Mouse (Mus musculus) embryonic facial prominence, embryonic 14.5 days (tissue): ENCODE results near the gene Xylt2. TPM values are rescaled to one million over a fixed set of nuclear protein-coding genes. Genes with fewer than 3 reads are reported as not detected.
A peak's percentile ranks its signal among the peaks of the same experiment; 100 is the strongest.

Experiments
- ATAC-seq: fragments of 200-750 bp; cut with Nextera tagmentation; 2 replicates; pipeline ENCODE4 v1.8.0; 2017; ENCODE audit warnings: low read depth, moderate number of reproducible peaks, moderate TSS enrichment
- DNase-seq: peaks from one replicate; pipeline ENCODE4 v3.0.0-alpha.2; 2015; ENCODE audit warnings: low spot score
- H3K27ac ChIP-seq: fragments of 300-500 bp; sonication (generic); replicated peaks from 2 replicates; pipeline ENCODE4 v1.5.1; 2014; ENCODE audit warnings: low read depth, mild to moderate bottlenecking, low read length, moderate library complexity
- H3K27me3 ChIP-seq: fragments of 300-500 bp; sonication (generic); replicated peaks from 2 replicates; pipeline ENCODE4 v1.6.1; 2014; ENCODE audit warnings: low read length; ENCODE audit not compliant: control insufficient read depth, insufficient read depth
- H3K36me3 ChIP-seq: fragments of 300-500 bp; sonication (generic); 2 replicates; pipeline ENCODE4 v1.6.1; 2014; ENCODE audit warnings: low read length, mixed read lengths; ENCODE audit not compliant: control insufficient read depth, insufficient read depth
- H3K4me1 ChIP-seq: fragments of 300-500 bp; sonication (generic); 2 replicates; pipeline ENCODE4 v1.6.1; 2014; ENCODE audit warnings: antibody characterized with exemption, low read length; ENCODE audit not compliant: control insufficient read depth, insufficient read depth
- H3K4me2 ChIP-seq: fragments of 300-500 bp; sonication (generic); 2 replicates; pipeline ENCODE4 v1.6.1; 2014; ENCODE audit warnings: low read depth, mild to moderate bottlenecking, low read length, moderate library complexity, mixed read lengths
- H3K4me3 ChIP-seq: fragments of 300-500 bp; sonication (generic); 2 replicates; pipeline ENCODE4 v1.5.1; 2014; ENCODE audit warnings: low read depth, mild to moderate bottlenecking, low read length
- H3K9ac ChIP-seq: fragments of 300-500 bp; sonication (generic); 2 replicates; pipeline ENCODE4 v1.6.1; 2014; ENCODE audit warnings: low read depth, mild to moderate bottlenecking, low read length, moderate library complexity, mixed read lengths
- H3K9me3 ChIP-seq: fragments of 300-500 bp; sonication (generic); 2 replicates; pipeline ENCODE4 v1.6.1; 2016; ENCODE audit warnings: low read length; ENCODE audit not compliant: control insufficient read depth
- WGBS: fragments of 180-500 bp; shearing (Covaris S2); extraction: QIAGEN DNeasy Blood & Tissue Kit; methylation state at CpG from one replicate; pipeline ENCODE4 v1.1.7; 2014; 5-methylcytosine and 5-hydroxymethylcytosine counted together
- polyA plus RNA-seq: library from polyadenylated mRNA; unstranded; fragments of >200 nt; fragmentation: Nextera tagmentation; extraction: Ambion mirVana; gene quantifications from 2 replicates; pipeline ENCODE4 v1.2.1, GENCODE M21; 2014

The Xylt2 gene
- polyA plus RNA-seq, 1 experiment from 2014 or later = 22.5 TPM

- Histone ChIP-seq H3K27me3 (no peaks in the 10 kb centered on the region), H3K9ac (no peak overlapping the region), H3K9me3 (no peaks in the 10 kb centered on the region), H3K27ac (no peak overlapping the region), H3K4me3 (no peak overlapping the region), H3K4me1 (no peaks in the 10 kb centered on the region), H3K36me3 (no peaks in the 10 kb centered on the region), H3K4me2 (no peak overlapping the region)
- DNase-seq = no peak
- 78% methylated on average over 6 of the region's 6 CpGs for WGBS
- ATAC-seq = no peak
These were observed 9.9 kb upstream of the Xylt2 start for GRCm38 (mm10) chr11:94687178-94687577.

DNA sequence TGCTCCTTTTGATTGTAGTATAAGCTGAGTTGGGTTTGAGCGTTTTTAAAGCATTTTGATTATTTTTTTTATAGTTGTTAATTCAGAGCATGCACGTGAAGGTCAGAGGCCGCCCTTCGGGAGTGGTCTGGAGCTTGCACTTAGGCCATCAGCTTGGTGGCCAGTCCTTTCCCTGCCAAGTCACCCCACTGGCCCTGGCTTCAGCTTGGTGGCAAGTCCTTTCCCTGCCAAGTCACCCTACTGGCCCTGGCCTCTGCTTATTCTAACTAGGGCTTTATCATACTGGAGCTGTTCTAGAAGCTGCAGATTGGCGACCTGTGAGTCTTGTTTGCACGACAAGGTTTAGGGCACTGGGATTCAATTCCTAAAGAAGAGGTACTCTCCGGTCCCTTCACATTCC lies 5.1 kb upstream of the Xylt2 start:
- H3K4me1 ChIP-seq = peaks cover 10% of the 10 kb centered on the region; the same call in 1 of the 2 replicates
- DNase-seq (no peak), ATAC-seq (no peak)
- H3K27ac ChIP-seq = no peak overlapping the region
- 75% methylated on average over 7 of the region's 7 CpGs for WGBS
- H3K36me3 ChIP-seq = no peaks in the 10 kb centered on the region
- H3K9me3 ChIP-seq = 0 out of 2 replicates have a peak, but pooled peaks cover 3% of the 10 kb centered on the region
- no peaks in the 10 kb centered on the region for H3K27me3 ChIP-seq
- no peak overlapping the region for H3K4me2 ChIP-seq
- H3K4me3 ChIP-seq = no peak overlapping the region
- no peak overlapping the region for H3K9ac ChIP-seq

DNA sequence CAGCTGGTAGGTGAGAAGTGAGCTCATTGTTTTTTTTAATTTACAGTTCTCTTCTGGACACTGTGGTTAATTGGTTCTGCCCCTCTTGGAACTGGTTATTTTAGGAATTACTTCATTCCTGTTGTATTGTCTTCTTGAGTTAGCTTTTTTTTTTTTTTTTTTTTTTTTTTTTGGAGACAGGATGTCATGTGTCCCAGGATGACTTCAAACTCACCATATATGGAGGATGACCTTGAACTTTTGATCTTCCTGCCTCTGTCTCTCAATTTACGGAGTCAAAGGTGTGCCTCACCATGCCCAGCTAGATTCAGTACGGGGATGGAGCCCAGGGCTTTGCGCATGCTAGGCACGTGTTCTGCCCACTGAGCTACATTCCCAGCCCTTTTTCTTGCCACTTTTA lies 4.3 kb upstream of the Xylt2 start:
- no peak overlapping the region for H3K4me2 ChIP-seq
- H3K27ac ChIP-seq = no peak overlapping the region
- peaks cover 10% of the 10 kb centered on the region; the same call in 1 of the 2 replicates for H3K4me1 ChIP-seq
- no peaks in the 10 kb centered on the region for H3K27me3 ChIP-seq
- H3K36me3 ChIP-seq = no peaks in the 10 kb centered on the region
- 80% methylated on average over 4 of the region's 4 CpGs for WGBS
- H3K4me3 ChIP-seq = no peak overlapping the region
- 0 out of 2 replicates have a peak, but pooled peaks cover 3% of the 10 kb centered on the region for H3K9me3 ChIP-seq
- ATAC-seq (no peak), DNase-seq (peak; percentile 11)
- H3K9ac ChIP-seq = no peak overlapping the region

GRCm38 (mm10) chr11:94680639-94681038 lies 3.3 kb upstream of the Xylt2 start:
- H3K36me3 ChIP-seq = no peaks in the 10 kb centered on the region

DNA sequence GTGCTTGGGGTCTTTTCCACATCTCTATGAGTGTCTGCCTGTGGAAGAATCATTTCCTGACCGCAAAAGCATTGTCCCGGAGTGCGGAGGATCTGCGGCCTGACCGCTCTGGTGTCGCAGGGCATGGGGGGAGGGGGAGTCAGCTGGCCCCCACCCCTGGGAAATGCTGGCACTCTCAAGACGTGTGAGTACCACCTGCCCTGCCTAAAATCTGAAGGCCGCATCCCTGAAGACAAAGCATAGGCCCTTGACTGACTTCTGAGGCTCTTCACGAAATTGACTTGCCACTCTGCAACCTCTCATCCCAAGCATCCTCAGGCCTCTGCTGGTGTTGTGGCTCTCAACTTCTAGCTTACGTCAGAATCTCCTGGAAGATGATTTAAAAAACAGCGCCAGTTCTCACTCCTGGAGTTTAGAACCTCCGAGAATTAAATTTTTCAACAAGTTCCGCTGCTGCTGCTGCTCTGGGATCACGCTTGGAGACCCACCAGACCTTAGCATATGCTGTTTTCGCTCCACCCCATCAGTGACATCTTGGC lies 361 bp upstream of the Xylt2 start:
- 18% methylated on average over 15 of the region's 15 CpGs for WGBS
- DNase-seq = peak; percentile 30
- H3K27me3 ChIP-seq = no peaks in the 10 kb centered on the region
- H3K4me2 ChIP-seq = peak overlapping the region; percentile 91
- peak overlapping the region; percentile 98 for H3K4me3 ChIP-seq
- H3K27ac ChIP-seq = peak overlapping the region; percentile 71
- no peak for ATAC-seq
- 0 out of 2 replicates have a peak, but pooled peaks cover 3% of the 10 kb centered on the region for H3K9me3 ChIP-seq
- H3K9ac ChIP-seq = peak overlapping the region; percentile 95
- no peaks in the 10 kb centered on the region for H3K36me3 ChIP-seq
- H3K4me1 ChIP-seq = peaks cover 28% of the 10 kb centered on the region

More at GRCm38 (mm10) chr11:94680639-94681038, 3.3 kb upstream of the Xylt2 start:
- Histone ChIP-seq H3K27me3 (no peaks in the 10 kb centered on the region), H3K9ac (no peak overlapping the region), H3K4me2 (no peak overlapping the region), H3K27ac (no peak overlapping the region), H3K4me1 (peaks cover 18% of the 10 kb centered on the region), H3K4me3 (no peak overlapping the region), H3K9me3 (0 out of 2 replicates have a peak, but pooled peaks cover 3% of the 10 kb centered on the region)
- DNase-seq (no peak), ATAC-seq (no peak)

DNA sequence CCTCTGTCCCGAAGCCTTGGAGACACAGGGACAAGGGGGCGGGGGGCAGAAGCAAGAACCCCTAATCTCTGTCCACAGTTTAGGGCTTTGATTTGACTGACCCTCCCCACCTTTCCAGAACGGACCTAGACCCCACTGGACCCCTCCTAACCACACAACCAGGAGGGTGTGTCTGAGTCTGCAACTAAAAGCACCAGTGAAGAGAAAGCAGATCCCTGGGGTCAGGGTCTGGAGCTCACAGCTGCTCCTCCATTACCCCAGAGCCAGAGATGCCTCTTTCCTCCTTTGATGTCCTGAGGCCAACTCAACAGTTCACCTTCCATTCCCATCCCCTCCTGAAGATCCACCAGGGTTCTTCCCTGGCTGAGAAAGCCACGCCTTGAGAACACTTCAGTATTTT lies 1.0 kb downstream of the Xylt2 start:
- H3K27me3 ChIP-seq = no peaks in the 10 kb centered on the region
- DNase-seq (peak; percentile 11), ATAC-seq (no peak)
- H3K36me3 ChIP-seq = no peaks in the 10 kb centered on the region
- H3K4me1 ChIP-seq = peaks cover 28% of the 10 kb centered on the region
- no peak overlapping the region for H3K27ac ChIP-seq
- peak overlapping the region; percentile 98 for H3K4me3 ChIP-seq
- H3K9ac ChIP-seq = peak overlapping the region; percentile 95
- 39% methylated on average over 4 of the region's 4 CpGs for WGBS
- H3K9me3 ChIP-seq = 0 out of 2 replicates have a peak, but pooled peaks cover 3% of the 10 kb centered on the region
- H3K4me2 ChIP-seq = peak overlapping the region; percentile 91

DNA sequence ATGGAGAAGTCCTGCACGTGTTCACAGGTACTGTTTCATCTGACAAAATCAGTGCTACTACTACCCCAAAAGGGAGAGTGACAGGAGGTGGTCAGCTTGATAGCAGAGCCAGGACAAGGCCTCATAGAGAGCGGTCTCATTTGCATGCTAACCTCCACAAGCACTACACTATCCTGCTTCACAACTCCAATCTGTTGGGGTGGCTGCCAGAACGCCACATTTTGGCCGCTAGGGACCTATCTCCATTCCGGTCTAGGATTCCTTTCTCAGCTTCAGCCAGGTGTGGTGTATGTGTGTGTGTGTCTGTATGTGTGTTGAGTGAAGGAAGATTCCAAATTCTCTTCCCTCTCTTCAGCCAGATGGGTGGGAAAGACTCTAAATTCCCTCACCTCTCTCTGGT lies 1.9 kb downstream of the Xylt2 start:
- H3K9ac ChIP-seq = peak overlapping the region; percentile 37; the same call in 1 of the 2 replicates

DNA sequence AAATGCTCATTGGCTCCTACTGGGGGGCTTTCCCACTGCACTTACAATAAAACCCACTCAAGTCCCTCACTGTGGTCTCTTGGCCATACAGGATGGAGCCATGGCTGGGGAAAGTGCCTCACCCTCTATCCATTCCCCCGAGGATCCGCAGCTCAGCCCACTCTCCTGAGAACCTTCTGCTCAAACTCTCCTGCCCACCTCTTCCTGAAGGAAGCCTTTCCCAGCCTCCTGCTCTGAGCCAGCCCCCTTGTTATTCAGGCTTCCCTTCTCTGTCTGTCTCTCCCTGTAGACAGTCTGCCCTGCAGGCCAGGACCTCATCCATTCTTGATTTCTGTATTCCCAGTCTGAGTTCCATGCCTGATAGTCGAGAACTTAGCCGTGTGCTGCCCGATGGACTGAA lies 2.3 kb downstream of the Xylt2 start:
- H3K9ac ChIP-seq = no peak overlapping the region
- 71% methylated on average over 5 of the region's 5 CpGs for WGBS
- H3K4me3 ChIP-seq = no peak overlapping the region
- H3K27me3 ChIP-seq = no peaks in the 10 kb centered on the region
- H3K36me3 ChIP-seq = peaks cover 10% of the 10 kb centered on the region
- DNase-seq = no peak
- no peak for ATAC-seq
- H3K27ac ChIP-seq = no peak overlapping the region
- H3K9me3 ChIP-seq = no peaks in the 10 kb centered on the region
- peak overlapping the region; percentile 91; the same call in 1 of the 2 replicates for H3K4me2 ChIP-seq
- H3K4me1 ChIP-seq = peaks cover 28% of the 10 kb centered on the region

More for the DNA sequence above, 1.9 kb downstream of the Xylt2 start:
- WGBS = 74% methylated on average over 5 of the region's 5 CpGs
- Histone ChIP-seq H3K27ac (no peak overlapping the region), H3K4me3 (no peak overlapping the region), H3K36me3 (peaks cover 6% of the 10 kb centered on the region), H3K4me2 (peak overlapping the region; percentile 91; the same call in 1 of the 2 replicates), H3K9me3 (0 out of 2 replicates have a peak, but pooled peaks cover under 1% of the 10 kb centered on the region), H3K27me3 (no peaks in the 10 kb centered on the region), H3K4me1 (peaks cover 28% of the 10 kb centered on the region)
- DNase-seq = no peak
- no peak for ATAC-seq

DNA sequence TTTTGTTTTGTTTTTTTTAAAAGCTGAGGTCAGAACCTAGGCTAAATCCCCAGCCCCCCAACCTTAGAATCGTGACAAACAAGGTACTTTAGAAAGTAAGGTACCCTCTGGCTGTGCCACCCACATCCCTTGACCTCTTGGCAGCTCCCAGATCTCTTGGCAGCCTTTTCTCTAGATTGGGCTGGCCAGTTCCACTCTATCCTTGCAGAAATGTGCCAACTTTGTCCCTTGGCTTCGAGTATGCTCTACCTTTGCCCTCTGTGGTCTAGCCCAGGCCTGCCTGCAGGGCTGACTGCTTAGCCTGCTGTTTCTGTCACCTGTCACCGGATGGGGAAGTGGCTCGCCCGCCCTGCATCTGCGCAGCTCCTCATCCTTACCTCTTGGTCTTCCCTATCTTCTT lies 12.0 kb downstream of the Xylt2 start:
- Histone ChIP-seq H3K4me3 (no peak overlapping the region), H3K4me1 (no peaks in the 10 kb centered on the region), H3K36me3 (peaks cover 96% of the 10 kb centered on the region), H3K9ac (no peak overlapping the region), H3K27ac (no peak overlapping the region), H3K9me3 (no peaks in the 10 kb centered on the region), H3K27me3 (no peaks in the 10 kb centered on the region), H3K4me2 (no peak overlapping the region)
- ATAC-seq = no peak
- WGBS = 93% methylated on average over 6 of the region's 6 CpGs
- no peak for DNase-seq
